Mouse (Mus musculus) lung, embryonic 15.5 days (tissue): ENCODE results near the gene Arhgap28. TPM values are rescaled to one million over a fixed set of nuclear protein-coding genes. Genes with fewer than 3 reads are reported as not detected.

Source experiments
- ATAC-seq: fragments of 200-750 bp; cut with Nextera tagmentation; 2 replicates; pipeline ENCODE4 v1.8.0; 2017; ENCODE audit warnings: moderate number of reproducible peaks, borderline replicate concordance; ENCODE audit not compliant: low FRiP score, low TSS enrichment; ENCODE audit errors: extremely low read depth
- H3K27ac ChIP-seq: fragments of 300-500 bp; sonication (generic); 2 replicates; pipeline ENCODE4 v1.5.1; 2015; ENCODE audit warnings: moderate library complexity, mild to moderate bottlenecking, inconsistent platforms
- H3K27me3 ChIP-seq: fragments of 300-500 bp; sonication (generic); 2 replicates; pipeline ENCODE4 v1.6.1; 2015; ENCODE audit warnings: inconsistent platforms
- H3K36me3 ChIP-seq: fragments of 300-500 bp; sonication (generic); 2 replicates; pipeline ENCODE4 v1.6.1; 2015; ENCODE audit warnings: inconsistent platforms
- H3K4me1 ChIP-seq: fragments of 300-500 bp; sonication (generic); 2 replicates; pipeline ENCODE4 v1.6.1; 2015; ENCODE audit warnings: inconsistent platforms
- H3K4me2 ChIP-seq: fragments of 300-500 bp; sonication (generic); 2 replicates; pipeline ENCODE4 v1.6.1; 2015; ENCODE audit warnings: inconsistent platforms, mild to moderate bottlenecking, moderate library complexity
- H3K4me3 ChIP-seq: fragments of 300-500 bp; sonication (generic); 2 replicates; pipeline ENCODE4 v1.5.1; 2015; ENCODE audit warnings: mild to moderate bottlenecking, inconsistent platforms
- H3K9ac ChIP-seq: fragments of 300-500 bp; sonication (generic); 2 replicates; pipeline ENCODE4 v1.6.1; 2015; ENCODE audit warnings: inconsistent platforms
- H3K9me3 ChIP-seq: fragments of 300-500 bp; sonication (generic); 2 replicates; pipeline ENCODE4 v1.6.1; 2016; ENCODE audit warnings: inconsistent platforms
- WGBS: fragments of 180-500 bp; shearing (Covaris S2); methylation state at CpG from one replicate; pipeline ENCODE4 v1.1.7; 2015; 5-methylcytosine and 5-hydroxymethylcytosine counted together
- polyA plus RNA-seq: library from polyadenylated mRNA; unstranded; fragments of >200 nt; fragmentation: Nextera tagmentation; extraction: Ambion mirVana; gene quantifications from 2 replicates; pipeline ENCODE4 v1.2.1, GENCODE M21; 2015

Arhgap28 gene
- polyA plus RNA-seq, 1 experiment from 2014 or later = 47.2 TPM

GRCm38 (mm10) chr17:67813666-67814065, 190.3 kb downstream of the Arhgap28 start:
- WGBS = 89% methylated on average over 6 of the region's 6 CpGs
- H3K9me3 ChIP-seq = no peaks in the 10 kb centered on the region
- H3K27ac ChIP-seq = no peak overlapping the region
- H3K4me3 ChIP-seq = no peak overlapping the region
- no peak overlapping the region for H3K9ac ChIP-seq
- H3K4me1 ChIP-seq = no peaks in the 10 kb centered on the region
- no peak for ATAC-seq
- no peak overlapping the region for H3K4me2 ChIP-seq
- H3K27me3 ChIP-seq = no peaks in the 10 kb centered on the region
- no peaks in the 10 kb centered on the region for H3K36me3 ChIP-seq

- WGBS = 88% methylated on average over 16 of the region's 16 CpGs
- Histone ChIP-seq H3K9ac (no peak overlapping the region), H3K4me2 (no peak overlapping the region), H3K4me3 (no peak overlapping the region), H3K4me1 (no peaks in the 10 kb centered on the region), H3K9me3 (no peaks in the 10 kb centered on the region), H3K36me3 (no peaks in the 10 kb centered on the region), H3K27ac (no peak overlapping the region), H3K27me3 (no peaks in the 10 kb centered on the region)
- ATAC-seq = no peak
These were observed 194.7 kb downstream of the Arhgap28 start for GRCm38 (mm10) chr17:67809171-67809570.
